In the genomic region with DNA sequence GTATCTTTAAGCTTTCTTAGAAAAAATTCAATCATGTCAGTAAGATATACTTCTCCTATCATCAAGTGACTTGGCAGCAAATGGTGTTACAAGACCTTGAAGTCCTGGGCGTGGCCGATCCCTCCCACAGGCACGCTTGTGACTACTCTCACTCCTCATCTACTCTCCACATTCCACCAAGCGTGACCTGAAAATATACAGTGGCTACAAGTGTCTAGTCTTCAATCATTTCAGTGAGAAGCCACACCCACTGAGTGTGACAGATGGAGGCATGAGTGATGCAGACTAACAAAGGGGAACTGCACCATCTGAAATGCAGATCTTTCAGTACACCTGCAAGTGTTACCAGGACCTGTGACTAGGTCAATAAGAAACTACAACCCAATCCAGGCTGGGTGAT, we compare ENCODE assay signal across 18 mouse cellular contexts.
DNase-seq lines count a peak whose midpoint lies in the region; ATAC-seq and TF ChIP-seq lines count a peak whose summit lies in the region.
"Had no signal": no experiment of that assay in that cellular context is flagged by ENCODE, and none has a peak within 500 bp of the region (broad histone marks: within the 10 kb centered on the region; RNA-seq: fewer than 3 reads in every experiment).

No protein-coding gene starts in this region.

- no peak for TF ChIP-seq POLR2A in lung, adult 2 months (IDR thresholded peaks at IDR 0.05; ENCODE audit: borderline replicate concordance, extremely low read depth, low read depth, low read length)

- no peaks in the 10 kb centered on the region for H3K27me3 ChIP-seq in intestine, embryonic 16.5 days (replicated peaks; ENCODE audit: control insufficient read depth, insufficient read depth, low read length)
- H3K27me3 ChIP-seq in intestine, postnatal 0 days (replicated peaks; ENCODE audit: control insufficient read depth, insufficient read depth, low read length): no peaks in the 10 kb centered on the region
- H3K27me3 ChIP-seq in forebrain, embryonic 13.5 days: no peaks in the 10 kb centered on the region
- H3K27me3 ChIP-seq: embryonic facial prominence, embryonic 13.5 days; heart, embryonic 15.5 days; liver, embryonic 13.5 days had no signal

- H3K9ac ChIP-seq in intestine, embryonic 16.5 days (ENCODE audit: low read depth, low read length): no peak overlapping the region
- no peak overlapping the region for H3K9ac ChIP-seq in intestine, postnatal 0 days (ENCODE audit: low read depth, low read length)
- H3K9ac ChIP-seq in forebrain, embryonic 13.5 days: no peak overlapping the region
- H3K9ac ChIP-seq: embryonic facial prominence, embryonic 13.5 days; heart, embryonic 15.5 days; hindbrain, embryonic 14.5 days; liver, embryonic 13.5 days had no signal

- TF ChIP-seq CTCF in intestine, postnatal 0 days (IDR thresholded peaks at IDR 0.05; ENCODE audit: low read depth): no peak
- TF ChIP-seq CTCF in lung, adult 2 months (IDR thresholded peaks at IDR 0.05; ENCODE audit: insufficient read depth, low read length): no peak

- no peak overlapping the region for H3K4me3 ChIP-seq in intestine, embryonic 16.5 days (ENCODE audit: low read length)
- no peak overlapping the region for H3K4me3 ChIP-seq in intestine, postnatal 0 days (ENCODE audit: low read depth, low read length)
- H3K4me3 ChIP-seq in lung, adult 2 months (replicated peaks; ENCODE audit: extremely low read depth, low read depth, low read length): no peak overlapping the region
- no peak overlapping the region for H3K4me3 ChIP-seq in forebrain, embryonic 13.5 days
- H3K4me3 ChIP-seq: embryonic facial prominence, embryonic 13.5 days; heart, embryonic 15.5 days; limb, embryonic 10.5 days; liver, embryonic 13.5 days; megakaryocyte, embryonic 14.5 days had no signal

- no peaks in the 10 kb centered on the region for H3K36me3 ChIP-seq in intestine, embryonic 16.5 days (ENCODE audit: control insufficient read depth, insufficient read depth, low read length)
- no peaks in the 10 kb centered on the region for H3K36me3 ChIP-seq in intestine, postnatal 0 days (ENCODE audit: control insufficient read depth, insufficient read depth)
- no peaks in the 10 kb centered on the region for H3K36me3 ChIP-seq in forebrain, embryonic 13.5 days (ENCODE audit: poor library complexity, severe bottlenecking)
- H3K36me3 ChIP-seq: embryonic facial prominence, embryonic 13.5 days; heart, embryonic 15.5 days; limb, embryonic 10.5 days; liver, embryonic 13.5 days had no signal

- H3K4me1 ChIP-seq in intestine, embryonic 16.5 days (ENCODE audit: control insufficient read depth, insufficient read depth, low read length): 0 out of 2 replicates have a peak, but pooled peaks cover 3% of the 10 kb centered on the region
- no peaks in the 10 kb centered on the region for H3K4me1 ChIP-seq in intestine, postnatal 0 days (replicated peaks; ENCODE audit: control insufficient read depth, insufficient read depth, low read length)
- H3K4me1 ChIP-seq in lung, adult 2 months (ENCODE audit: control insufficient read depth, insufficient read depth, low read length): peaks cover 10% of the 10 kb centered on the region
- no peaks in the 10 kb centered on the region for H3K4me1 ChIP-seq in forebrain, embryonic 13.5 days
- H3K4me1 ChIP-seq: embryonic facial prominence, embryonic 13.5 days; heart, embryonic 15.5 days; liver, embryonic 13.5 days had no signal

- intact Hi-C loops in left cerebral cortex, postnatal 10 days (cut with DNase I): no loop called here

- H3K9me3 ChIP-seq in intestine, embryonic 16.5 days (ENCODE audit: control insufficient read depth, low read length): no peaks in the 10 kb centered on the region
- no peaks in the 10 kb centered on the region for H3K9me3 ChIP-seq in intestine, postnatal 0 days (ENCODE audit: control insufficient read depth)
- no peaks in the 10 kb centered on the region for H3K9me3 ChIP-seq in forebrain, embryonic 13.5 days (replicated peaks)
- H3K9me3 ChIP-seq: embryonic facial prominence, embryonic 13.5 days; heart, embryonic 15.5 days; limb, embryonic 10.5 days; liver, embryonic 13.5 days; megakaryocyte, embryonic 14.5 days had no signal

- 60% methylated on average over 4 of the region's 4 CpGs for WGBS in intestine, embryonic 16.5 days
- WGBS in intestine, postnatal 0 days: 37% methylated on average over 4 of the region's 4 CpGs
- 36% methylated on average over 4 of the region's 4 CpGs for WGBS in lung, adult 2 months
- WGBS in forebrain, embryonic 13.5 days: 77% methylated on average over 4 of the region's 4 CpGs

- ATAC-seq in intestine, embryonic 16.5 days: peak; percentile 67
- no peak for ATAC-seq in intestine, postnatal 0 days
- peak; percentile 65 for ATAC-seq in megakaryocyte-erythroid progenitor cell, adult 5-6 weeks (replicated peaks; ENCODE audit: low FRiP score, low TSS enrichment, poor library complexity, severe bottlenecking)
- ATAC-seq in frontal cortex, adult (ENCODE audit: low TSS enrichment): no peak
- ATAC-seq in forebrain, embryonic 13.5 days: no peak

- no peak overlapping the region for H3K4me2 ChIP-seq in intestine, embryonic 16.5 days (ENCODE audit: low read depth, low read length)
- no peak overlapping the region for H3K4me2 ChIP-seq in intestine, postnatal 0 days (replicated peaks; ENCODE audit: low read depth)
- no peak overlapping the region for H3K4me2 ChIP-seq in forebrain, embryonic 13.5 days
- H3K4me2 ChIP-seq: embryonic facial prominence, embryonic 13.5 days; heart, embryonic 15.5 days; hindbrain, embryonic 14.5 days; liver, embryonic 13.5 days had no signal

- H3K27ac ChIP-seq in intestine, embryonic 16.5 days (ENCODE audit: low read length): no peak overlapping the region
- no peak overlapping the region for H3K27ac ChIP-seq in intestine, postnatal 0 days (ENCODE audit: low read depth, low read length)
- H3K27ac ChIP-seq in forebrain, embryonic 13.5 days: no peak overlapping the region
- H3K27ac ChIP-seq: embryonic facial prominence, embryonic 13.5 days; heart, embryonic 15.5 days; hindbrain, embryonic 14.5 days; limb, embryonic 10.5 days; liver, embryonic 13.5 days had no signal

- peak; percentile 14 for DNase-seq in ZHBTc4 (ENCODE audit: low read depth, low spot score)
- DNase-seq in lung, adult 2 months: peak; percentile 38
- no peak for DNase-seq in left cerebral cortex, postnatal 10 days (ENCODE audit: extremely low spot score in 1 of 2, low spot score in 2 of 2)
- DNase-seq: cerebellum, adult 11-12 months; kidney, adult 18-20 months; kidney, postnatal 14 days; liver, embryonic 13.5 days; spleen, adult 18-20 months had no signal

Comparison
In these comparisons a context has a peak if more than half of its experiments do, and no peak if none do; other contexts are left out.
1. ATAC-seq: peak in intestine, embryonic 16.5 days (single experiment) and megakaryocyte-erythroid progenitor cell, adult 5-6 weeks (single experiment); none in intestine, postnatal 0 days (single experiment), frontal cortex, adult (single experiment) and forebrain, embryonic 13.5 days (single experiment).
2. DNase-seq: peak in ZHBTc4 (single experiment) and lung, adult 2 months (single experiment); none in left cerebral cortex, postnatal 10 days (0 of 2).